Mouse (Mus musculus) spleen, adult 2 months (tissue): ENCODE data around the gene Slc25a43.

Source experiments
- CTCF ChIP-seq: fragments of 200-500 bp; IDR thresholded peaks from 2 replicates; pipeline ENCODE4 v1.5.1; 2011; ENCODE audit warnings: mild to moderate bottlenecking, inconsistent platforms; ENCODE audit not compliant: insufficient read depth, insufficient read length, insufficient replicate concordance; ENCODE audit errors: extremely low read depth
- POLR2A ChIP-seq: fragments of 200-500 bp; IDR thresholded peaks from 2 replicates; pipeline ENCODE4 v1.6.1; 2011; ENCODE audit warnings: low read depth, low read length, inconsistent platforms

GRCm38 (mm10) chrX:36815022-36815421 is 71.6 kb downstream of the Slc25a43 start:
- no peak for TF ChIP-seq POLR2A
- no peak for TF ChIP-seq CTCF
